In genomic region chr11:75534286-75535033, GRCm38 (mm10) we compare ENCODE assay signal across 9 mouse cellular contexts. TPM values are rescaled to one million over a fixed set of nuclear protein-coding genes. Genes with fewer than 3 reads are reported as not detected.
DNase-seq lines count a peak whose midpoint lies in the region; ATAC-seq and TF ChIP-seq lines count a peak whose summit lies in the region.
"Had no signal": no experiment of that assay in that cellular context is flagged by ENCODE, and none has a peak within 500 bp of the region (broad histone marks: within the 10 kb centered on the region; RNA-seq: fewer than 3 reads in every experiment).

No protein-coding gene starts in this region.

- H3K36me3 ChIP-seq in forebrain, embryonic 14.5 days (ENCODE audit: control insufficient read depth, insufficient read depth, low read length), result no peaks in the 10 kb centered on the region
- H3K36me3 ChIP-seq in forebrain, embryonic 11.5 days (ENCODE audit: control insufficient read depth, insufficient read depth, low read length), result no peaks in the 10 kb centered on the region
- H3K36me3 ChIP-seq in midbrain, embryonic 13.5 days, result no peaks in the 10 kb centered on the region
- no peaks in the 10 kb centered on the region for H3K36me3 ChIP-seq in midbrain, embryonic 10.5 days
- no peaks in the 10 kb centered on the region for H3K36me3 ChIP-seq in hindbrain, postnatal 0 days (ENCODE audit: insufficient read depth, low read length)
- no peaks in the 10 kb centered on the region for H3K36me3 ChIP-seq in midbrain, embryonic 16.5 days (ENCODE audit: control insufficient read depth, insufficient read depth, low read length)
- H3K36me3 ChIP-seq: stomach, embryonic 15.5 days had no signal

- H3K9ac ChIP-seq in forebrain, embryonic 14.5 days (ENCODE audit: low read length), result peak overlapping the region; percentile 26; the same call in 1 of the 2 replicates
- H3K9ac ChIP-seq in forebrain, embryonic 11.5 days (ENCODE audit: low read length), result no peak overlapping the region
- H3K9ac ChIP-seq in midbrain, embryonic 13.5 days (replicated peaks), result peak overlapping the region; percentile 29; the same call in 1 of the 2 replicates
- no peak overlapping the region for H3K9ac ChIP-seq in hindbrain, postnatal 0 days (replicated peaks; ENCODE audit: low read length)
- H3K9ac ChIP-seq in midbrain, embryonic 16.5 days (ENCODE audit: low read depth, low read length), result peak overlapping the region; percentile 55
- H3K9ac ChIP-seq: stomach, embryonic 15.5 days had no signal

- ATAC-seq in forebrain, embryonic 14.5 days, result no peak
- ATAC-seq in forebrain, embryonic 11.5 days (replicated peaks; ENCODE audit: low FRiP score), result no peak
- ATAC-seq in midbrain, embryonic 13.5 days, result no peak
- ATAC-seq in hindbrain, postnatal 0 days, result no peak
- ATAC-seq in midbrain, embryonic 16.5 days, result no peak
- ATAC-seq in inflammation-experienced regulatory T-cells, adult 6 months, result no peak

- no peak for TF ChIP-seq CTCF in hindbrain, postnatal 0 days (IDR thresholded peaks at IDR 0.05; ENCODE audit: low read depth)

- peak overlapping the region; percentile 98 for H3K4me2 ChIP-seq in forebrain, embryonic 14.5 days (ENCODE audit: low read length)
- no peak overlapping the region for H3K4me2 ChIP-seq in forebrain, embryonic 11.5 days (ENCODE audit: low read depth, low read length, severe bottlenecking)
- peak overlapping the region; percentile 96 for H3K4me2 ChIP-seq in midbrain, embryonic 13.5 days (replicated peaks)
- peak overlapping the region; percentile 100 for H3K4me2 ChIP-seq in hindbrain, postnatal 0 days (ENCODE audit: low read depth, low read length)
- H3K4me2 ChIP-seq in midbrain, embryonic 16.5 days (ENCODE audit: low read length), result peak overlapping the region; percentile 96
- H3K4me2 ChIP-seq: stomach, embryonic 15.5 days had no signal

- H3K4me1 ChIP-seq in forebrain, embryonic 14.5 days (ENCODE audit: control insufficient read depth, insufficient read depth, low read length), result peaks cover 10% of the 10 kb centered on the region; the same call in 1 of the 2 replicates
- peaks cover 2% of the 10 kb centered on the region; the same call in 1 of the 2 replicates for H3K4me1 ChIP-seq in forebrain, embryonic 11.5 days (replicated peaks; ENCODE audit: control insufficient read depth, insufficient read depth, low read length)
- H3K4me1 ChIP-seq in midbrain, embryonic 13.5 days (replicated peaks), result peaks cover 49% of the 10 kb centered on the region
- peaks cover 51% of the 10 kb centered on the region for H3K4me1 ChIP-seq in midbrain, embryonic 10.5 days
- 0 out of 2 replicates have a peak, but pooled peaks cover 7% of the 10 kb centered on the region for H3K4me1 ChIP-seq in hindbrain, postnatal 0 days (ENCODE audit: insufficient read depth, low read length)
- H3K4me1 ChIP-seq in midbrain, embryonic 16.5 days (ENCODE audit: control insufficient read depth, insufficient read depth, low read length), result peaks cover 29% of the 10 kb centered on the region

- no peak overlapping the region for H3K27ac ChIP-seq in forebrain, embryonic 14.5 days (ENCODE audit: low read depth, low read length)
- no peak overlapping the region for H3K27ac ChIP-seq in forebrain, embryonic 11.5 days (ENCODE audit: low read depth, low read length)
- H3K27ac ChIP-seq in midbrain, embryonic 13.5 days, result no peak overlapping the region
- no peak overlapping the region for H3K27ac ChIP-seq in midbrain, embryonic 10.5 days (replicated peaks)
- no peak overlapping the region for H3K27ac ChIP-seq in hindbrain, postnatal 0 days
- H3K27ac ChIP-seq in midbrain, embryonic 16.5 days (ENCODE audit: low read length), result no peak overlapping the region

- no peak overlapping the region for H3K4me3 ChIP-seq in forebrain, embryonic 14.5 days (ENCODE audit: low read depth, low read length)
- H3K4me3 ChIP-seq in forebrain, embryonic 11.5 days (ENCODE audit: low read depth, low read length), result no peak overlapping the region
- H3K4me3 ChIP-seq in midbrain, embryonic 13.5 days (replicated peaks), result peak overlapping the region; percentile 74; the same call in 1 of the 2 replicates
- H3K4me3 ChIP-seq in midbrain, embryonic 10.5 days, result no peak overlapping the region
- no peak overlapping the region for H3K4me3 ChIP-seq in hindbrain, postnatal 0 days (ENCODE audit: low read length)
- peak overlapping the region; percentile 14; the same call in 1 of the 2 replicates for H3K4me3 ChIP-seq in midbrain, embryonic 16.5 days (ENCODE audit: low read depth, low read length)
- H3K4me3 ChIP-seq: stomach, embryonic 15.5 days had no signal

- no peaks in the 10 kb centered on the region for H3K27me3 ChIP-seq in forebrain, embryonic 14.5 days (replicated peaks; ENCODE audit: control insufficient read depth, insufficient read depth, low read length)
- no peaks in the 10 kb centered on the region for H3K27me3 ChIP-seq in forebrain, embryonic 11.5 days (ENCODE audit: control insufficient read depth, insufficient read depth, low read length)
- H3K27me3 ChIP-seq in midbrain, embryonic 13.5 days, result no peaks in the 10 kb centered on the region
- H3K27me3 ChIP-seq in midbrain, embryonic 10.5 days (ENCODE audit: low read depth, poor library complexity, severe bottlenecking), result peaks cover 12% of the 10 kb centered on the region
- H3K27me3 ChIP-seq in hindbrain, postnatal 0 days (ENCODE audit: insufficient read depth, low read length), result no peaks in the 10 kb centered on the region
- H3K27me3 ChIP-seq in midbrain, embryonic 16.5 days (ENCODE audit: control insufficient read depth, insufficient read depth, low read depth, low read length), result no peaks in the 10 kb centered on the region
- H3K27me3 ChIP-seq: stomach, embryonic 15.5 days had no signal

- WGBS in forebrain, embryonic 14.5 days, result 48% methylated on average over 4 of the region's 4 CpGs
- WGBS in forebrain, embryonic 11.5 days, result 42% methylated on average over 4 of the region's 4 CpGs
- 48% methylated on average over 4 of the region's 4 CpGs for WGBS in midbrain, embryonic 13.5 days
- 54% methylated on average over 4 of the region's 4 CpGs for WGBS in midbrain, embryonic 10.5 days
- WGBS in hindbrain, postnatal 0 days, result 52% methylated on average over 4 of the region's 4 CpGs
- WGBS in midbrain, embryonic 16.5 days, result 44% methylated on average over 4 of the region's 4 CpGs

- no peaks in the 10 kb centered on the region for H3K9me3 ChIP-seq in forebrain, embryonic 14.5 days (replicated peaks; ENCODE audit: control insufficient read depth, low read length)
- no peaks in the 10 kb centered on the region for H3K9me3 ChIP-seq in forebrain, embryonic 11.5 days (ENCODE audit: control insufficient read depth, low read length)
- no peaks in the 10 kb centered on the region for H3K9me3 ChIP-seq in midbrain, embryonic 13.5 days
- no peaks in the 10 kb centered on the region for H3K9me3 ChIP-seq in midbrain, embryonic 10.5 days (replicated peaks)
- no peaks in the 10 kb centered on the region for H3K9me3 ChIP-seq in hindbrain, postnatal 0 days (ENCODE audit: low read length)
- H3K9me3 ChIP-seq in midbrain, embryonic 16.5 days (replicated peaks; ENCODE audit: control insufficient read depth, low read length, poor library complexity, severe bottlenecking), result no peaks in the 10 kb centered on the region
- H3K9me3 ChIP-seq: stomach, embryonic 15.5 days had no signal

- no peak for DNase-seq in forebrain, embryonic 14.5 days (ENCODE audit: low spot score)
- no peak for DNase-seq in forebrain, embryonic 11.5 days (ENCODE audit: low spot score)
- DNase-seq in midbrain, embryonic 10.5 days (ENCODE audit: low spot score), result no peak
- no peak for DNase-seq in hindbrain, postnatal 0 days (ENCODE audit: low spot score)
- no peak for DNase-seq in embryo, embryonic 11 days

RNA-seq across cellular contexts. Expression of gene Slc43a2, which starts 3.0 kb away (rescaled TPM):
- polyA plus RNA-seq in forebrain, embryonic 14.5 days (2014; fragmentation: Nextera tagmentation; extraction: Ambion mirVana), result 6.5 and 9.1 TPM in 2 replicates
- polyA plus RNA-seq in forebrain, embryonic 11.5 days (2014; fragmentation: Nextera tagmentation; extraction: Ambion mirVana), result 5.5 and 7.5 TPM in 2 replicates
- 16.4 and 17.3 TPM in 2 replicates for polyA plus RNA-seq in midbrain, embryonic 13.5 days (2015; fragmentation: Nextera tagmentation; extraction: Ambion mirVana)
- 6.5 and 8.2 TPM in 2 replicates for polyA plus RNA-seq in midbrain, embryonic 10.5 days (2016; fragmentation: Nextera tagmentation; extraction: Ambion mirVana)
- total RNA-seq in hindbrain, postnatal 0 days (2014; rRNA removed), result 31.3 and 36.2 TPM in 2 replicates
- polyA plus RNA-seq in hindbrain, postnatal 0 days (2015; fragmentation: Nextera tagmentation; extraction: Ambion mirVana), result 17.2 and 17.8 TPM in 2 replicates
- 19.4 and 21.0 TPM in 2 replicates for polyA plus RNA-seq in midbrain, embryonic 16.5 days (2015; fragmentation: Nextera tagmentation; extraction: Ambion mirVana)
- 10 to 100 TPM; 20.1 to 22.4 (median 21.6) TPM for polyA plus RNA-seq in inflammation-experienced regulatory T-cells, adult 6 months (2017; shearing (Covaris generic))

RNA-seq across cellular contexts. Expression of gene Scarf1, which starts 21.1 kb away (rescaled TPM):
- 2.7 and 3.4 TPM in 2 replicates for polyA plus RNA-seq in forebrain, embryonic 14.5 days (2014; fragmentation: Nextera tagmentation; extraction: Ambion mirVana)
- polyA plus RNA-seq in forebrain, embryonic 11.5 days (2014; fragmentation: Nextera tagmentation; extraction: Ambion mirVana), result 4.2 TPM in 2 replicates
- polyA plus RNA-seq in midbrain, embryonic 13.5 days (2015; fragmentation: Nextera tagmentation; extraction: Ambion mirVana), result 3.4 and 3.5 TPM in 2 replicates
- polyA plus RNA-seq in midbrain, embryonic 10.5 days (2016; fragmentation: Nextera tagmentation; extraction: Ambion mirVana), result 4.7 and 4.8 TPM in 2 replicates
- 3.3 and 3.7 TPM in 2 replicates for total RNA-seq in hindbrain, postnatal 0 days (2014; rRNA removed)
- polyA plus RNA-seq in hindbrain, postnatal 0 days (2015; fragmentation: Nextera tagmentation; extraction: Ambion mirVana), result 3.5 and 3.6 TPM in 2 replicates
- 3.4 and 4.3 TPM in 2 replicates for polyA plus RNA-seq in midbrain, embryonic 16.5 days (2015; fragmentation: Nextera tagmentation; extraction: Ambion mirVana)
- under 1 TPM; 0.18 to 0.93 (median 0.28) TPM for polyA plus RNA-seq in inflammation-experienced regulatory T-cells, adult 6 months (2017; shearing (Covaris generic))

RNA-seq across cellular contexts. Expression of gene Rilp, which starts 24.6 kb away (rescaled TPM):
- polyA plus RNA-seq in forebrain, embryonic 14.5 days (2014; fragmentation: Nextera tagmentation; extraction: Ambion mirVana), result 0.77 and 0.86 TPM in 2 replicates
- polyA plus RNA-seq in forebrain, embryonic 11.5 days (2014; fragmentation: Nextera tagmentation; extraction: Ambion mirVana), result 0.28 and 0.69 TPM in 2 replicates
- polyA plus RNA-seq in midbrain, embryonic 13.5 days (2015; fragmentation: Nextera tagmentation; extraction: Ambion mirVana), result 0.97 and 1.2 TPM in 2 replicates
- polyA plus RNA-seq in midbrain, embryonic 10.5 days (2016; fragmentation: Nextera tagmentation; extraction: Ambion mirVana), result 0.35 and 0.44 TPM in 2 replicates
- total RNA-seq in hindbrain, postnatal 0 days (2014; rRNA removed), result 3.9 and 6.6 TPM in 2 replicates
- 7.3 and 7.6 TPM in 2 replicates for polyA plus RNA-seq in hindbrain, postnatal 0 days (2015; fragmentation: Nextera tagmentation; extraction: Ambion mirVana)
- 2.8 and 2.9 TPM in 2 replicates for polyA plus RNA-seq in midbrain, embryonic 16.5 days (2015; fragmentation: Nextera tagmentation; extraction: Ambion mirVana)
- polyA plus RNA-seq in inflammation-experienced regulatory T-cells, adult 6 months (2017; shearing (Covaris generic)), result not detected

RNA-seq across cellular contexts. Expression of gene Prpf8, which starts 47.8 kb away (rescaled TPM):
- 67.0 and 73.1 TPM in 2 replicates for polyA plus RNA-seq in forebrain, embryonic 14.5 days (2014; fragmentation: Nextera tagmentation; extraction: Ambion mirVana)
- polyA plus RNA-seq in forebrain, embryonic 11.5 days (2014; fragmentation: Nextera tagmentation; extraction: Ambion mirVana), result 133 TPM in 2 replicates
- 58.2 and 61.8 TPM in 2 replicates for polyA plus RNA-seq in midbrain, embryonic 13.5 days (2015; fragmentation: Nextera tagmentation; extraction: Ambion mirVana)
- polyA plus RNA-seq in midbrain, embryonic 10.5 days (2016; fragmentation: Nextera tagmentation; extraction: Ambion mirVana), result 67.3 and 72.2 TPM in 2 replicates
- 118 and 126 TPM in 2 replicates for total RNA-seq in hindbrain, postnatal 0 days (2014; rRNA removed)
- 25.9 and 29.4 TPM in 2 replicates for polyA plus RNA-seq in hindbrain, postnatal 0 days (2015; fragmentation: Nextera tagmentation; extraction: Ambion mirVana)
- 42.9 and 47.6 TPM in 2 replicates for polyA plus RNA-seq in midbrain, embryonic 16.5 days (2015; fragmentation: Nextera tagmentation; extraction: Ambion mirVana)
- polyA plus RNA-seq in inflammation-experienced regulatory T-cells, adult 6 months (2017; shearing (Covaris generic)), result 10 to 100 TPM; 37.6 to 48.7 (median 43.8) TPM

RNA-seq across cellular contexts. Expression of gene Pitpna, which starts 53.4 kb away (rescaled TPM):
- polyA plus RNA-seq in forebrain, embryonic 14.5 days (2014; fragmentation: Nextera tagmentation; extraction: Ambion mirVana), result 94.2 and 101 TPM in 2 replicates
- 79.5 and 88.5 TPM in 2 replicates for polyA plus RNA-seq in forebrain, embryonic 11.5 days (2014; fragmentation: Nextera tagmentation; extraction: Ambion mirVana)
- 77.8 and 99.2 TPM in 2 replicates for polyA plus RNA-seq in midbrain, embryonic 13.5 days (2015; fragmentation: Nextera tagmentation; extraction: Ambion mirVana)
- polyA plus RNA-seq in midbrain, embryonic 10.5 days (2016; fragmentation: Nextera tagmentation; extraction: Ambion mirVana), result 63.4 and 65.5 TPM in 2 replicates
- 90.7 and 91.4 TPM in 2 replicates for total RNA-seq in hindbrain, postnatal 0 days (2014; rRNA removed)
- polyA plus RNA-seq in hindbrain, postnatal 0 days (2015; fragmentation: Nextera tagmentation; extraction: Ambion mirVana), result 95.9 and 109 TPM in 2 replicates
- polyA plus RNA-seq in midbrain, embryonic 16.5 days (2015; fragmentation: Nextera tagmentation; extraction: Ambion mirVana), result 95.7 and 98.3 TPM in 2 replicates
- polyA plus RNA-seq in inflammation-experienced regulatory T-cells, adult 6 months (2017; shearing (Covaris generic)), result 10 to 100 TPM; 30.5 to 50.5 (median 40.2) TPM

Comparison
In these comparisons a context has a peak if more than half of its experiments do, and no peak if none do; other contexts are left out.
1. H3K4me3 ChIP-seq: peak in midbrain, embryonic 13.5 days (single experiment) and midbrain, embryonic 16.5 days (single experiment); none in forebrain, embryonic 14.5 days (single experiment), forebrain, embryonic 11.5 days (single experiment), midbrain, embryonic 10.5 days (single experiment) and hindbrain, postnatal 0 days (single experiment).
2. H3K9ac ChIP-seq: peak in forebrain, embryonic 14.5 days (single experiment), midbrain, embryonic 13.5 days (single experiment) and midbrain, embryonic 16.5 days (single experiment); none in forebrain, embryonic 11.5 days (single experiment) and hindbrain, postnatal 0 days (single experiment).